Mouse (Mus musculus): ENCODE results near the gene Trmu.

Trmu gene

DNA sequence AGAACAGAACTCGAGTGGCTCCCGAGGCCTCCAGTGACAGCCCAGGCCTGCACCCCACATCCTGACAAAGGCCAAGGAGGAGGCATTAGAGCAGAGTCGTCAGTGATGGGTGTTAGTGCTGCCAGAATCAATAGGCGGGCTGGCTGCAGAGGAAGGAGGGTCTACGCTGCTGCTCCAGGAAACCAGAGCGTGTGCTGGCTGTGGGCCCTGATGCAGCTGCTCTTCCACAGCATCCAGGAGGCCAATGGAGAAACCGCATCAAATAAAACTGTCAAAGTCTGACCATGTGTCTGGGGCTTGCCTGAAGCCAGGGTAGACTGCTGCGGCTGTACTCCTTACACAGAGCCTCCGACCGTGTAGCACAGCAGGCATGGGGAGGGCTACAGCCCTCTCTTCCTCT lies 18.0 kb downstream of the Trmu start:
- DNase-seq, result no peak

DNA sequence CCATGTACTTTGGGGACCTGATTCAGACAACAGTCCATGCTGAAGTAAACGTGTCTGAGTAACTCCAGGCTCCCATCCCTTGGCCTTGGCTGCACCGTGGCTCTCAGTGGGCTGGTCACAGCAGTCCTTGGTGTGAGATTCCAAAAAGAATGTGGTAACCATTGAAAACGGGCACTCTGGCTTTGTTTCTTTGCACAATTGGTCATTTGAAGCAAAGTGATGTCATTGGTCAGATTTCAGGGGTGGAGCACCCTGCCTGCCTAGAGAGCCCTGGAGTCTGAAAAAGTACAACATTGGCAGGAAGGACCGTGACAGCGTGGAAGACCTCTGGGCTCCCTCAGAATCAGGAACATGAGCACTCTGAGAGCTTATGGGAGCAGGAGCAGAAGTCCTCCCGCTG lies 20.3 kb downstream of the Trmu start:
- DNase-seq, result no peak

DNA sequence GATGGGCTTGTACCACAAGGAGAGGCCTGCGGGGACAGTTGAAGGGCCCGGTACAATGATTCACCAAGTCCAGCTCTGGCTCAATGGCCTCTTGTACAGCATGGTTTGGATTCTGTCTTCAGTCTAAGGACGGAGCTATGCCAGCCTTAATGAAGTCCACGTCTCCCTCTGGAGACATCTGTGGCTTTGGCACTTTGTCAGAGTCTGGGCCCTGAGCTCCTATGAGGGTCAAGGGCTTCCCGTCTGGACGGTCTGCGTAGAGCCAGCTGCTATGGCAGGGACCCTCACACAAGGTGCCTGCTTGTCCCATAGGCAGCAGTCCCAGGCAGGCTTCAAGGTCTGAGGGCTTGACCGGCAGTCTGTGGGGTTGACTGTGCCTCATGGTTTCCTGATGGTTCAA lies 21.2 kb downstream of the Trmu start:
- no peak for DNase-seq

DNA sequence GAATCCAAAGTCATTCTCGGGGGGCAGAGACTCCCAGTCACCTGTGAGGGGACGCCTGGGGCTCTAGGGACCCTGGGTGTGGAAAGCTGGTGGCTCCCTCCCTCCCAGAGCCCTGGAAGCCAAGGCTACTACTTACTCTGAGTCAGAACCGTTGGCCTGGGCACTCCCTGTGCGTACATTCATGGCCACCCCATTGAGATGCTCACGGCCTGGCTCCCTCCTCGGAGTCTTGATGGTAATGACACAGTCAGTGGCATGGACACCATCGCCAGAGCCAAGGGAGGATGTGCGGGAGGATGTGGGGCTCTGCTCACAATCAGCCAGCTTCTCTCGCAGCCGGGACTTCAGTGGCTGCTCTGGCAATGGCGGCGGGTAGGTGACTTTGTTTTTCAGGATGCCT lies 21.7 kb downstream of the Trmu start:
- DNase-seq, result no peak

DNA sequence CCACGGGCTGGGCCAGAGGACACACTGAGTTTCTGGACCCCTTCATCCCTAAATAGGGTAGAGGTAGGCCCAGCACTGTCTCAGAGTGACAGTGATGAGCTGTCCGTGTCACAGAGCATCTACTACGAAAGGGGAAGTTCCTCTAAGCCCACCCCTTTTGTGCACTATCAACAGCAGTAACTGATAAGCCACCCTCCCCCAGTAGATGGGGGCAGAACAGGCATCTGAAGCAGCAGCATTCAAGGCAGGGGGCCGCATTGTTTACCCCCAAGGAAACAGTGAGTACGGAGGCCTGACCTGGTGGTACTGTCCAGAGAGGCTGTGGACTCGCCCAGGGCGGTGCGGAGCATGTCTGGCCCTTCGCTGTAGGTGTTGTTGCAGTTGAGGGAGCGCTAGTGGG lies 23.4 kb downstream of the Trmu start:
- DNase-seq, result no peak

DNA sequence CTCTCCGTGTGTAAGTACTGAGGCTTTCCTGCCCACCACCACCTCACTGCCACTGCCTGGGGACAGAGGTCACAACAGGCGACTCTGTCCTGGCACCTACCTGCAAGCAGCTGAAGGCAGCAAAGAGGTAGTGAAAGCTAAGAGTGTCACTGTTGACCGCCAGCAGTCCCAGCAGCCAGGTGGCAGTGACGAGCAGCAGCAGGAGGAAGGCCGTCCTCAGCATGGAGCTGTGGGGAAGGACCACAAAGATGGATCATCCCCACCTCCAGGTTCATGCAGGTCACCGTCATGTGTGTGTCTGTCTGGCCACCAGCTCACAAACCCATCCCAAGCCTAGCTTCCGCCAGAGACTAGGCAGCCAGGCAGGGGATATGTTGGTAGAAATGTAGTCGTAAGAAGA lies 24.7 kb downstream of the Trmu start:
- DNase-seq, result peak; percentile 14 to 40

DNA sequence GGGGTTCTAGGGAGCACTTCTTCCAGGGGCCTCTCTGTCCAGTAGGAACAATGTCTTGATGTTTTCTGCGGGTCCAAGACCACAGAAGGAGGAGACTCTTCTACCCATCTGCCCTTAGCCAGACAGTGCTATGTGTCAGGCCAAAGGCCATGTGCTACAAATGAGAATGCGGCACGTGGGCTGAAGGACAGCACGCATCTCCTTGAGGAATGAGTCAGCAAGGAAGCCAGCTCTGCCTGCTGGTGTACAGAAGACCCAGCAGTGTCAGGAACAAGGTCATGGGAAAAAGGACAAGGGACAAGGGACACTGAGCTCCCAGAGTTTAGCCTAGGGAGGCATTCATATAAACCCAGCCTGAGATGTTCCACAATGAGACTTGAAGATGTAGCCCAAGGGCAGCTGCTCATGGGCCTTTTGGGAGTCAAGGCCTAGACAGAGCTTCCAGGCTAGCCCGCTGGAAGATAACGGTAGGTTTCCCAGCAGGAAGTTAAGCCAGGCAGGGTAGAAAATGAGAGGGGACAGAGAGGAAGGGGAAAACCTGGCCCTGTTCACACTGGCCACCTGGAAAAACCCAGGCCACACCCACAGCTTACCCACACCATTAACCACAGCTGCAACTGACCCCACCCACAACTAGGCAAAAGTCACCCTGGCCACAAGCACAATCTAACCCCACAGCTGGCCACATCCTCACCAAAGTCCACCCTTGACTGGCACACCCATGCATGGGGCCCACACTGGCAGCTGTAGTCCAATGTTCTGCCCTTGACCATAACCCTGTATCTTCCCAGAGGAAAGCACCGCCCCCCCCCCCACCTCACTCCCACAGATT lies 29.8 kb downstream of the Trmu start:
- DNase-seq, result peak; percentile 24 to 70

DNA sequence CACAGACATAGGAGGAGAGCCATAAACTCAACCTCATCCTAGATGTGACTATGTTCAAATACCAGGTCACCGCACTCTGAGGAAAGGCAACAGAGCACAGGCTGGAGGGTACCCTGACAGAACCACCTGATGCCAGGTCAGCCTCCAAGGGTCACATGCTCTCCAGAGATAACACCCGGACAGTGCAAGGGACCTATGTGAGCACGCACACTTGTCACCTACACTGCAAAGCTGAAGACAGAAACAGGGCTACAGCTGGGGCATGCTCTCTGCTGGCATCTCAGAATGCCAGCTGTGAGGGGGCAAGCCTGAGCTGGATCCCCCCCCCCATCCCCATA lies 30.3 kb downstream of the Trmu start:
- no peak for DNase-seq

DNA sequence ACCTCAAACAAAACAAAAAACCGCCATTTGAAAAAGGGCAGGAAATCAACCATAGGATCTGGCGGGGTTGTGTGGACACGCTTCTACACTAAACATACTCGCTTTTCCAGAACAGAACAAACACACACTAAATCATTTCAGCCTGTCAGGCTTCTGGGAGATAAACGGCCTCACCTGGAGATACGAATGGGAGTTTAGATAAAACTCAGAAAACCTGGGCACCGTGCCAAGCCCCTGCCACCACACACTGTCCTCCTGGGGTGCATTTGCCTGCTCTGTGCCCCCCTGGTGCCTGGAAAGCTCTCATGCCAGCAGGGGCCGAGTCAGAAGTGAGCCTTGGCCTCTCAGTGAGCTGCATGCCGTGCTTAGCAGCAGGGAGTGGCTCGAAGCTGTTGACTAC lies 30.8 kb downstream of the Trmu start:
- DNase-seq, result peak; percentile 27 to 38

DNA sequence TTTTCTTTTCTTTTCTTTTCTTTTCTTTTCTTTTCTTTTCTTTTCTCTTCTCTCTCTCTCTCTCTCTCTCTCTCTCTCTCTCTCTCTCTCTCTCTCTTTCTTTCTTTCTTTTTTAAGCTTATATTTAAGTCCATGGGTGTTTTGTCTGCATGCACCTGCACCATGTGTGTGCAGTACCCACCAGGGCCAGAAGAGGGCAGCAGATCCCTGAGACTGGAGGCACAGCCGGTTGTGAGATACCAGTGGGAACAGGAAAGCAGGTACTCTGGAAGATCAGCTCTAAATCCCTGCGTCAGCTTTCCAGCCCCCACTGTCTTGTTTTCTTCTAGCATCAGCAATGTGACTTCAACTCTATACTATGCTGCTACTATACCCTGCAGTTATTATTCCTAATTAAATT lies 34.5 kb downstream of the Trmu start:
- peak; percentile 77 to 86 for DNase-seq

DNA sequence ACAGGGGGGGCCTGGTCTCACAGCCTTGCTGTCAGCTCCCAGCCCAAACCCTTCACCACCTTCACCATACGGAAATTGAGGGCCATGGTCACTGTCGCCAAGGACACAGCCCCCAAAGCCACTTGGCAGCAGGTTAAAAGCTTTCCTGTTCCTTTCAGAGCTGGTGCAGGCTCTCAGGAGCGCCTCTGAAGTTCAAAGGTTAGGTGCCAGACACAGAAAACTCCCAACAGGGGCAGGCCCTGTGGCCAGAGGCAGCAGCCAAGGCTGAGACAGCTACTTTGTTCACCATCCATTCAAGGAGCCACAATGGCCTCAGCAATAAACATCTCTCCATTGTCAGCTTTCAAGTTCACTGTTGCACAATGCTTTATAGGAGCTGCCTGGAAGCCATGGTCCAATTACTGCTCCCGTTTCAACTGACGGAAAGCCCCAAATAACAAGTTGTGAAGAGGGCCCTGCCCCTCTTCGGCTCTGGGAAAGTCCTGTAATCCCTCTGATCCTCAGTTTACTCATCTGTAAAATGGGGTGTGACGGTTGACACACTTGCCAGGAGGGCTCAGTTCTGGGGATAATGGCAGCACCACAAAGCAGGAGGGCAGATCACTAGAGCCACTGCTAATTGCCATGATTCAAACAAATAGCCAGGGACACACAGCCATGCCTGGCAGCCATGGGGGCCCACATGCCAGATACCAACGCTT lies 40.2 kb downstream of the Trmu start:
- peak; percentile 28 to 51 for DNase-seq

DNA sequence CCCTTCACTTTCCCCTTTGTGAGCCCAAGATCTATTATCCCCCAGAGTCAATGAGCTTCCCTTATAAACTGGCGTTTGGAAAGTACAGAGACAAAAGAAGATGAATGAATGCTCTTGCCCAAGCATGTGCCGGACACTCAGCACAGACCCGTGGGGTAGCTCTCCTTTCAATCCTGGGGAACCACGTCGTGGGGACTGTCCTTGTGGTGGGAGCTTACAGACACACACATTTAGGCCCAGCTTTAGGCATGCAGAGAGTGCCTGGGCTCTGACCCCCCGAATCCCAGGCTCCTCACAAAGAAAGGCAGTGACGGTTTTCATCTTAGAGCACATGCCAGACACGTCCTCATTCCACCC lies 40.8 kb downstream of the Trmu start:
- no peak for DNase-seq

DNA sequence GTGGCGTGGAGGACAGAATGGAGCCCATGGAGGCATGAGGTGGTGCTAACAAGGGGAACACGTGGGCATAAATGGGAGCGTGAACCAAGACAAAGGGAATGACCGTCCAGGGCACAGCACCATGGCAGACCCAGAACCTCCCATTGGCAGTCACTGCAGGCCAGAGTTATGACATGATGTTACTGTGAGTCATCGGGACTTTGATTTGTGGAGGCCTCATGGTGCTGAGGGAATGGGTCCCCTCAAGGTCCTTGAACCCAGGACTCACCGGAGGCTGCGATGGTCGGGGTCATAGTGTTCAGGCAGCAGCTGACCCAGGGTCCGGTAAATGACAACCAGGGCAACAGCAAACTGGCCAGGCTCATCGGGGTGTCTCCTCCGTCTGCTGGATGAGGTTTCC lies 42.7 kb downstream of the Trmu start:
- no peak for DNase-seq

DNA sequence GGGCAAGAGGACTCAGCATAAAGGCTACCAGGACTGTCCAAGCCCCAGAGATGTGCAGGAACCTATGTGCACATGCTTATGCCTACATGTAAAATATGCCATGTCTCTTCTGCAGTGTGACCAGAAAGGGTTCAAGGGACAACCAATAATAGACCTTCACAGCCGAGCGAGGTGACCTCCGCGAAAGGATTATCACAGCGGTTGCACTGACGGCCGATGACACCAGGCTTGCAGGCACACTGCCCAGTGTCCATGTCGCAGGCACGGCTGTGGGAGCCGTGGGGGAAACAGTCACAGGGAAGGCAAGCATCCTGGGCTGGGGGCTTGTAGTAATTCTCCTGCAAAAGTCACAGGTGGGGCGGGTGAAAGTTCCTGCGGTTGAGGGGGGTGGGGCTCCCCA lies 49.0 kb downstream of the Trmu start:
- DNase-seq, result no peak

DNA sequence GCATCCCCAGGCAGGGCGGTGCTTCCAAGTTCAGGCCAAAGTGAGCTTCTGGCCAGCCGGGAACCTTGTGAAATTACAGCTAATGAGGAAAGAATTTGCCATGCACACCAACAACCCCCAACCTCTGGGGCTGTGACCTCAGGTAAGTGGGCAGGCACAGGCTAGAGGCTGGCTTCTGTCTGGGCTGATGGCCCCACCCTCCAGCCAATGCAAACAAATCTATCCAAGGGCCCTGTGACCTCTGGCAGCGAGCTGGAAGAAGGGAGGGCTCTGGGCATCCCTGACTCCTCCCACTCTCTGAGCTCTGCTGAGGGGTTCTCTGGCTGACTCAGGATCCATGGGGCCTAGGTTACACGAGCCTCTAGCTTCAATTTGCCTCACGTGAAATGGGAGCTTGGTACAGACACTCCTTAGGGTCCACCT lies 56.5 kb downstream of the Trmu start:
- DNase-seq, result peak; percentile 49 to 83

Data from kidney, postnatal 25 days (tissue).